Mouse (Mus musculus): ENCODE data around the gene Pced1b. TPM values are rescaled to one million over a fixed set of nuclear protein-coding genes. Genes with fewer than 3 reads are reported as not detected.

Gene Pced1b
- total and polyA plus RNA-seq, 2 experiments from 2014 or later, result 0.89 to 2.6 TPM

DNA sequence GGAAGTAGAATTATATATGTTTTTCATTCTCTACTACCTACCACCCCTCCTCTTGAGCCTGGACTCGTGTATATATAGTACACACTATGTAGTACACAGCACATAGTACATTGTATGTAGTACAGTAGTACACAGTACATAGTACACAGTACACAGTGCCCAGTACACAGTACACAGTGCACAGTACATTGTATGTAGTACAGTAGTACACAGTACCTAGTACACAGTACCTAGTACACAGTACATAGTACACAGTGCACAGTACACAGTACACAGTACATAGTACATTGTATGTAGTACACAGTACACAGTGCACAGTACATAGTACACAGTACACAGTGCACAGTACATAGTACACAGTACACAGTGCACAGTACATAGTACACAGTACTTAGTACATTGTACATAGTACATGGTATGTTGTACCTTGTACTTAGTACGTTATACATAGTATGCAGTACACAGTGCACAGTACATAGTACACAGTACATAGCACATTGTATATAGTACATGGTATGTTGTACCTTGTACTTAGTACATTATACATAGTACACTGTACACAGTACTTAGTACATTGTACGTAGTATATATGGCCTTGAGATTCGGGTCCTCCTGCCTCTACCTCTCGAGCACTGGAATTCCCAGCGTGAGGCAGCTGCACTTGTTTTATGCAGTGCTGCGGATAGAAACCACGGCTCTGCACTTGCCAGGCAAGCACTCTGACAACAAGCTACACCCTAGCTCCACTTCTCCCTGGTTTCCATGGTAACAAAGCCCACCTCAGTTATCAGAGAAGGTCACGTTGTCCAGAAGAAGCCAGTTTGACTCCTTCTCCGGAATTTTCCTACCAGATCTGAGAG is 35.0 kb downstream of the Pced1b start:
- TF ChIP-seq CTCF (IDR thresholded peaks at IDR 0.05; ENCODE audit: low read depth) (no peak), EP300 (IDR thresholded peaks at IDR 0.05; ENCODE audit: low read depth) (no peak)
- Histone ChIP-seq H3K27me3 (ENCODE audit: control insufficient read depth, insufficient read depth, low read length) (no peaks in the 10 kb centered on the region), H3K4me1 (ENCODE audit: control insufficient read depth, insufficient read depth) (no peaks in the 10 kb centered on the region), H3K27ac (ENCODE audit: low read depth) (no peak overlapping the region), H3K4me2 (ENCODE audit: low read depth, low read length) (no peak overlapping the region), H3K9me3 (replicated peaks; ENCODE audit: control insufficient read depth, low read length) (no peaks in the 10 kb centered on the region), H3K9ac (replicated peaks; ENCODE audit: low read depth, low read length) (no peak overlapping the region), H3K4me3 (ENCODE audit: low read depth, low read length) (no peak overlapping the region), H3K36me3 (replicated peaks; ENCODE audit: control insufficient read depth, insufficient read depth, low read length) (no peaks in the 10 kb centered on the region; the same call in 1 of the 2 replicates)
- 50% methylated on average over 10 of the region's 10 CpGs for WGBS
- ATAC-seq (ENCODE audit: insufficient read depth, low read depth), result no peak
- DNase-seq (ENCODE audit: low spot score), result no peak

GRCm38 (mm10) chr15:97282572-97282881 is 35.6 kb downstream of the Pced1b start:
- no peak overlapping the region for H3K9ac ChIP-seq (replicated peaks; ENCODE audit: low read depth, low read length)
- no peak for TF ChIP-seq CTCF (IDR thresholded peaks at IDR 0.05; ENCODE audit: low read depth)
- H3K9me3 ChIP-seq (replicated peaks; ENCODE audit: control insufficient read depth, low read length), result no peaks in the 10 kb centered on the region
- H3K36me3 ChIP-seq (replicated peaks; ENCODE audit: control insufficient read depth, insufficient read depth, low read length), result no peaks in the 10 kb centered on the region; the same call in 1 of the 2 replicates
- H3K4me1 ChIP-seq (ENCODE audit: control insufficient read depth, insufficient read depth), result no peaks in the 10 kb centered on the region
- WGBS, result 80% methylated on average over 6 of the region's 6 CpGs
- no peak overlapping the region for H3K4me2 ChIP-seq (ENCODE audit: low read depth, low read length)
- no peak overlapping the region for H3K27ac ChIP-seq (ENCODE audit: low read depth)
- DNase-seq (ENCODE audit: low spot score), result no peak
- no peak overlapping the region for H3K4me3 ChIP-seq (ENCODE audit: low read depth, low read length)
- no peaks in the 10 kb centered on the region for H3K27me3 ChIP-seq (ENCODE audit: control insufficient read depth, insufficient read depth, low read length)
- no peak for ATAC-seq (ENCODE audit: insufficient read depth, low read depth)

GRCm38 (mm10) chr15:97284201-97284600 is 37.3 kb downstream of the Pced1b start:
- H3K9me3 ChIP-seq (replicated peaks; ENCODE audit: control insufficient read depth, low read length), result no peaks in the 10 kb centered on the region
- 51% methylated on average over 5 of the region's 5 CpGs for WGBS
- no peaks in the 10 kb centered on the region for H3K36me3 ChIP-seq (replicated peaks; ENCODE audit: control insufficient read depth, insufficient read depth, low read length)
- no peaks in the 10 kb centered on the region for H3K27me3 ChIP-seq (ENCODE audit: control insufficient read depth, insufficient read depth, low read length)
- no peak overlapping the region for H3K4me3 ChIP-seq (ENCODE audit: low read depth, low read length)
- DNase-seq (ENCODE audit: low spot score) (no peak), ATAC-seq (ENCODE audit: insufficient read depth, low read depth) (no peak)
- no peak overlapping the region for H3K27ac ChIP-seq (ENCODE audit: low read depth)
- no peak overlapping the region for H3K9ac ChIP-seq (replicated peaks; ENCODE audit: low read depth, low read length)
- TF ChIP-seq EP300 (IDR thresholded peaks at IDR 0.05; ENCODE audit: low read depth), result no peak
- no peak for TF ChIP-seq CTCF (IDR thresholded peaks at IDR 0.05; ENCODE audit: low read depth)
- H3K4me2 ChIP-seq (ENCODE audit: low read depth, low read length), result no peak overlapping the region
- no peaks in the 10 kb centered on the region for H3K4me1 ChIP-seq (ENCODE audit: control insufficient read depth, insufficient read depth)

DNA sequence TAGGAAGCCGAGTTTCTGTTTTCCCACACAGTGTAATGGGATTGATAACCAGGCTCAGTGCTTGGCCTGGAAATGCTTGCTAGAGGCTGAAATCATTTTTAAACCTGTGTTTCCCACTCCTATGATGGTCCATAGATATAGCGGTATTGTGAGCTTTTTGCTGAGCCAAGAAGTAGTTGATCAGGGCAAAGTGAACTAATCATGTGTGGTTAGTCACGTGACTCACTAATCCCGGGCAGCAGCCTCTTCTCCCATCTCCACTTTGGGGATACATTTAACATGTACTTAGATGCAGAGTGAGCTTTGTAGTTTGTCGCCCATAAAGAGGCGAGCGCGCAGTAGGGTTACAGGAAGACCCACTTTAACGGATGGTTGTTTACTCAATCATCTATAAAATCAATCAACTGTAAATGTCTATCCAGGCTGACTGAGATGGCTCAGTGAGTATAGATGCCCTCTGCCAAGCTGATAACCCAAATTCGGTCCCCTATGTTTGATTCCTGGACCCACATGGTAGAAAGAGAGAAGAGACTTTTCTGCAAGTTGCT is 38.8 kb downstream of the Pced1b start:
- no peak for TF ChIP-seq EP300 (IDR thresholded peaks at IDR 0.05; ENCODE audit: low read depth)
- TF ChIP-seq CTCF (IDR thresholded peaks at IDR 0.05; ENCODE audit: low read depth), result no peak
- H3K4me2 ChIP-seq (ENCODE audit: low read depth, low read length), result no peak overlapping the region
- no peak overlapping the region for H3K4me3 ChIP-seq (ENCODE audit: low read depth, low read length)
- H3K4me1 ChIP-seq (ENCODE audit: control insufficient read depth, insufficient read depth), result no peaks in the 10 kb centered on the region
- 87% methylated on average over 10 of the region's 10 CpGs for WGBS
- no peak overlapping the region for H3K9ac ChIP-seq (replicated peaks; ENCODE audit: low read depth, low read length)
- H3K36me3 ChIP-seq (replicated peaks; ENCODE audit: control insufficient read depth, insufficient read depth, low read length), result no peaks in the 10 kb centered on the region
- ATAC-seq (ENCODE audit: insufficient read depth, low read depth) (no peak), DNase-seq (ENCODE audit: low spot score) (no peak)
- no peak overlapping the region for H3K27ac ChIP-seq (ENCODE audit: low read depth)
- no peaks in the 10 kb centered on the region for H3K9me3 ChIP-seq (replicated peaks; ENCODE audit: control insufficient read depth, low read length)
- H3K27me3 ChIP-seq (ENCODE audit: control insufficient read depth, insufficient read depth, low read length), result no peaks in the 10 kb centered on the region

- TF ChIP-seq CTCF (IDR thresholded peaks at IDR 0.05; ENCODE audit: low read depth) (no peak), EP300 (IDR thresholded peaks at IDR 0.05; ENCODE audit: low read depth) (no peak)
- H3K27ac ChIP-seq (ENCODE audit: low read depth), result no peak overlapping the region
- no peak for ATAC-seq (ENCODE audit: insufficient read depth, low read depth)
- 84% methylated on average over 10 of the region's 10 CpGs for WGBS
- H3K4me1 ChIP-seq (ENCODE audit: control insufficient read depth, insufficient read depth), result no peaks in the 10 kb centered on the region
- no peak overlapping the region for H3K9ac ChIP-seq (replicated peaks; ENCODE audit: low read depth, low read length)
- no peaks in the 10 kb centered on the region for H3K36me3 ChIP-seq (replicated peaks; ENCODE audit: control insufficient read depth, insufficient read depth, low read length)
- DNase-seq (ENCODE audit: low spot score), result no peak
- H3K27me3 ChIP-seq (ENCODE audit: control insufficient read depth, insufficient read depth, low read length), result no peaks in the 10 kb centered on the region
- H3K9me3 ChIP-seq (replicated peaks; ENCODE audit: control insufficient read depth, low read length), result no peaks in the 10 kb centered on the region
- H3K4me3 ChIP-seq (ENCODE audit: low read depth, low read length), result no peak overlapping the region
- no peak overlapping the region for H3K4me2 ChIP-seq (ENCODE audit: low read depth, low read length)
These were observed 39.8 kb downstream of the Pced1b start for GRCm38 (mm10) chr15:97286731-97287130.
